Mouse (Mus musculus) G1E (cell line): Measurements from ENCODE around the gene R3hdm2. TPM values are rescaled to one million over a fixed set of nuclear protein-coding genes. Genes with fewer than 3 reads are reported as not detected.

Source experiments
- ATAC-seq: 2 replicates; pipeline ENCODE4 v1.8.0; 2016; ENCODE audit warnings: mild to moderate bottlenecking; ENCODE audit not compliant: insufficient number of reproducible peaks, poor library complexity, low FRiP score, severe bottlenecking; ENCODE audit errors: extremely low read depth
- DNase-seq: peaks from one replicate; pipeline ENCODE4 v3.0.0; 2012; ENCODE audit warnings: low spot score
- H3K27me3 ChIP-seq: 2 replicates; pipeline ENCODE4 v1.6.1; 2012; ENCODE audit warnings: mild to moderate bottlenecking, low read length, inconsistent platforms; ENCODE audit not compliant: insufficient read depth
- H3K36me3 ChIP-seq: replicated peaks from 2 replicates; pipeline ENCODE3; 2012; ENCODE audit warnings: mild to moderate bottlenecking, inconsistent platforms
- H3K4me1 ChIP-seq: 2 replicates; pipeline ENCODE4 v1.6.1; 2012; ENCODE audit warnings: low read depth, low read length, inconsistent platforms, mixed read lengths; ENCODE audit not compliant: insufficient read depth
- H3K4me3 ChIP-seq: 2 replicates; pipeline ENCODE4 v1.5.1; 2012; ENCODE audit warnings: low read depth, mild to moderate bottlenecking, inconsistent platforms, low read length, moderate library complexity, mixed read lengths
- H3K9me3 ChIP-seq: replicated peaks from 2 replicates; pipeline ENCODE4 v1.6.1; 2012; ENCODE audit warnings: inconsistent platforms
- CTCF ChIP-seq: IDR thresholded peaks from 2 replicates; pipeline ENCODE4 v1.5.1; 2012; ENCODE audit warnings: low read depth, low read length, inconsistent platforms, mixed read lengths
- GATA1 ChIP-seq: IDR thresholded peaks from 2 replicates; pipeline ENCODE4 v1.6.1; 2012; ENCODE audit warnings: borderline replicate concordance, low read length, inconsistent platforms, mixed read lengths
- GATA2 ChIP-seq: IDR thresholded peaks from 2 replicates; pipeline ENCODE4 v1.6.1; 2012; ENCODE audit warnings: low read depth, low read length, inconsistent platforms, borderline replicate concordance
- POLR2AphosphoS5 ChIP-seq: IDR thresholded peaks from 2 replicates; pipeline ENCODE4 v1.6.1; 2012; ENCODE audit warnings: low read depth, low read length, inconsistent platforms; ENCODE audit not compliant: insufficient replicate concordance
- TAL1 ChIP-seq: conservative IDR thresholded peaks from 2 replicates; pipeline ENCODE4 v1.6.1; 2012; ENCODE audit warnings: low read depth, low read length, inconsistent platforms, mixed read lengths
- polyA plus RNA-seq: library from polyadenylated mRNA; stranded (reverse); fragments of >175 nt; gene quantifications from 2 replicates; pipeline ENCODE4 v1.2.3, GENCODE M21; 2012
- total RNA-seq, 2 experiments: library from RNA; stranded (forward) in 1 of 2; stranded (reverse) in 1 of 2; fragments of 200-1000 nt in 1 of 2; fragments of >200 nt in 1 of 2; fragmentation: Nextera tagmentation in 1 of 2; gene quantifications; 2 replicates each; pipeline ENCODE4 v1.2.3; 2014 to 2017

The R3hdm2 gene
- total and polyA plus RNA-seq, 3 experiments = 14.8 to 123 (median 97.4) TPM

- no peaks in the 10 kb centered on the region for H3K4me1 ChIP-seq
- H3K4me3 ChIP-seq = no peak overlapping the region
- peaks cover 91% of the 10 kb centered on the region for H3K36me3 ChIP-seq
- DNase-seq = no peak
- ATAC-seq = no peak
- H3K27me3 ChIP-seq = no peaks in the 10 kb centered on the region
- no peak for TF ChIP-seq GATA2
- no peak for TF ChIP-seq GATA1
- no peak for TF ChIP-seq CTCF
- no peak for TF ChIP-seq POLR2AphosphoS5
- no peak for TF ChIP-seq TAL1
- no peaks in the 10 kb centered on the region for H3K9me3 ChIP-seq
These were observed 82.4 kb downstream of the R3hdm2 start for GRCm38 (mm10) chr10:127462411-127463096.

- TF ChIP-seq POLR2AphosphoS5 = no peak
- no peak for TF ChIP-seq GATA2
- TF ChIP-seq TAL1 = no peak
- TF ChIP-seq GATA1 = no peak
- TF ChIP-seq CTCF = no peak
- no peak overlapping the region for H3K4me3 ChIP-seq
- no peaks in the 10 kb centered on the region for H3K9me3 ChIP-seq
- ATAC-seq (no peak), DNase-seq (no peak)
- H3K36me3 ChIP-seq = peaks cover 79% of the 10 kb centered on the region
- H3K4me1 ChIP-seq = no peaks in the 10 kb centered on the region
- no peaks in the 10 kb centered on the region for H3K27me3 ChIP-seq
These were observed 91.3 kb downstream of the R3hdm2 start for GRCm38 (mm10) chr10:127471281-127471988.

GRCm38 (mm10) chr10:127472722-127473121, 92.6 kb downstream of the R3hdm2 start:
- no peak for DNase-seq
- H3K36me3 ChIP-seq = peaks cover 83% of the 10 kb centered on the region
- TF ChIP-seq POLR2AphosphoS5 = no peak
- TF ChIP-seq TAL1 = no peak
- no peak for TF ChIP-seq GATA2
- TF ChIP-seq GATA1 = no peak
- no peak for TF ChIP-seq CTCF

GRCm38 (mm10) chr10:127475175-127475574, 95.0 kb downstream of the R3hdm2 start:
- TF ChIP-seq TAL1 (no peak), GATA1 (no peak), GATA2 (no peak), POLR2AphosphoS5 (no peak), CTCF (no peak)
- Histone ChIP-seq H3K27me3 (no peaks in the 10 kb centered on the region), H3K4me1 (no peaks in the 10 kb centered on the region), H3K9me3 (no peaks in the 10 kb centered on the region), H3K4me3 (no peak overlapping the region), H3K36me3 (peaks cover 83% of the 10 kb centered on the region)
- no peak for DNase-seq
- ATAC-seq = no peak

More at GRCm38 (mm10) chr10:127472722-127473121, 92.6 kb downstream of the R3hdm2 start:
- no peaks in the 10 kb centered on the region for H3K27me3 ChIP-seq
- ATAC-seq = no peak
- H3K9me3 ChIP-seq = no peaks in the 10 kb centered on the region
- H3K4me1 ChIP-seq = no peaks in the 10 kb centered on the region
- H3K4me3 ChIP-seq = no peak overlapping the region

GRCm38 (mm10) chr10:127476541-127476940, 96.4 kb downstream of the R3hdm2 start:
- no peaks in the 10 kb centered on the region for H3K9me3 ChIP-seq
- no peak overlapping the region for H3K4me3 ChIP-seq
- H3K4me1 ChIP-seq = no peaks in the 10 kb centered on the region
- TF ChIP-seq TAL1 (no peak), CTCF (no peak), POLR2AphosphoS5 (no peak), GATA1 (no peak), GATA2 (no peak)
- H3K27me3 ChIP-seq = no peaks in the 10 kb centered on the region
- DNase-seq (no peak), ATAC-seq (no peak)
- peaks cover 84% of the 10 kb centered on the region for H3K36me3 ChIP-seq

GRCm38 (mm10) chr10:127477301-127477700, 97.2 kb downstream of the R3hdm2 start:
- no peak for DNase-seq
- Histone ChIP-seq H3K4me1 (no peaks in the 10 kb centered on the region), H3K27me3 (no peaks in the 10 kb centered on the region), H3K4me3 (no peak overlapping the region), H3K9me3 (no peaks in the 10 kb centered on the region), H3K36me3 (peaks cover 84% of the 10 kb centered on the region)
- TF ChIP-seq POLR2AphosphoS5 (no peak), GATA1 (no peak), CTCF (no peak), GATA2 (no peak), TAL1 (no peak)
- ATAC-seq = no peak
